Mouse (Mus musculus) adrenal gland, postnatal 4 days (tissue): ENCODE measurements around the gene Uchl4. TPM values are rescaled to one million over a fixed set of nuclear protein-coding genes. Genes with fewer than 3 reads are reported as not detected.

Source experiments
- DNase-seq, 2 experiments: peaks; one replicate each; pipeline ENCODE4 v3.0.0; 2021 to 2022; ENCODE audit warnings: low spot score in 2 of 2, mixed read lengths in 2 of 2
- microRNA-seq: library from miRNA; unstranded; fragments of <30 nt; microRNA quantifications from one replicate; pipeline ENCODE4 v1.2.0, GENCODE M21; 2021
- total RNA-seq, 2 experiments: library from RNA; stranded (reverse); gene quantifications; 2 replicates each; pipeline ENCODE4 v1.2.3; 2021

Gene Uchl4
- total RNA-seq, 2 experiments from 2014 or later = 2.0 to 2.6 TPM

GRCm38 (mm10) chr9:64272611-64273010 lies 37.6 kb downstream of the Uchl4 start:
- no peak for DNase-seq

GRCm38 (mm10) chr9:64273757-64274156 lies 38.8 kb downstream of the Uchl4 start:
- DNase-seq = no peak

DNA sequence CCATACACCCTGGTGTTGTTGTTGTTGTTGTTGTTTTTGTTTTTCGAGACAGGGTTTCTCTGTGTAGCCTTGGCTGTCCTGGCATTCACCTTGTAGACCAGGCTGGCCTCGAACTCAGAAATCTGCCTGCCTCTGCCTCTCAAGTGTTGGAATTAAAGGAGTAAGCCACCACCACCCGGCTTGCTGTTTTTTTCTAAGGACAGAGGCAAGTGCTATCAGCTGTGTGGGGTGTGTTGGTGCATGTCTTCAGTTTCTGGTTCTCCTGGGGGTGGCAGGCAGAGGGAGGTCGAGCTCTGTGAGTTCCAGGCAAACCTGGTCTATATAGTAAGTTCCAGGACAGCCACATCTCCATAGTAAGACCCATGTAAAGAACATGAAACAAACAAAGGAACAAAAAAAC lies 39.3 kb downstream of the Uchl4 start:
- DNase-seq = no peak

DNA sequence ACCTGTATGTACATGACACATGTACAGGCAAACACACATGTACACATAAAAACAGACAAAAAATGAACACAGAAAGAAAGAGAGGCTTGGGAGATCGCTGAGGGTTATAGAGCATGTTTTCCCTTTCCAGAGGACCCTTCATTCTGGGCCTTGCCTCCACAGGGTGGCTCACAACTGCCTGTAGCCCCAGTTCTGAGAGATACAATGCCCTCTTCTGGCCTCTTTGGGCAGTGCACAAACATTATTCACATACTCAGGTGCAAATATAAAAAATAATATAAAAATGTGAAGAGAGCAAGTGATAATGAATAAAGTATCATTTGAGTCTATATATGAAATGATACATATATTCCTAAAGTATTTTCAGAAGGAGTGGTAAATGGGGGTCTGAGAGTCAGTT lies 39.9 kb downstream of the Uchl4 start:
- no peak for DNase-seq

- DNase-seq = peak; percentile 11 to 45
Measured at GRCm38 (mm10) chr9:64277706-64278105, 42.7 kb downstream of the Uchl4 start.

GRCm38 (mm10) chr9:64278665-64279310 lies 43.8 kb downstream of the Uchl4 start:
- no peak for DNase-seq

- DNase-seq = peak; percentile 79 to 92
Measured at GRCm38 (mm10) chr9:64281105-64281780, 46.2 kb downstream of the Uchl4 start, which contains the start of gene Tipin. Tipin (plus strand) TSS chr9:64281581.

DNA sequence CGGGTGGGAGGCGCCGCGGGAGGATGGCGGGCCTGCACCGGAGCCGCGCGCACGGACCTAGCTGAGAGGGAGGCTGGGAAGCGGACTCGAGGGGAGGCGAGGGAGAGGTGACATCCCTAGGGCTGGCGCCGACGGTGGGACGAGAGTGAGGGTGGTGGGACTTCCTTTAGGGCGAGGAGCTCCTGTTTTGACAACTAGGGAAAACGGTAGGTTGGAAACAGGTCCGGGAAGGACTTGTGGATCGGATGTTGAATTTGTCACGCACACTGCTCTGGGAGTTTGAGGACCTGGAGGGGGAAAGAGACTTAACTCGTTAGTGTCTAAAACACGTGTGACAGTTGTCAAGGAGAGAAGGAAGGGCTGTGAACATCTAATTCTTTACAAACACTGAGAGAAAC lies 46.8 kb downstream of the Uchl4 start:
- DNase-seq = no peak

- no peak for DNase-seq
Measured at GRCm38 (mm10) chr9:64282404-64282987, 47.5 kb downstream of the Uchl4 start.

Small RNAs within 50 kb of the gene (microRNA-seq; reads per million reads assigned to microRNA genes)
- gene Gm24106 = not detected

Other genes starting within 250 kb of the Uchl4 start
- 10 to 100 TPM; 28.8 to 32.9 TPM for gene Smad6, start 213.1 kb upstream of the Uchl4 start, total RNA-seq
- 1 to 10 TPM in 1 of 2 experiments, under 1 TPM in 1; 0.87 to 1.1 TPM for gene Lctl, start 118.1 kb upstream of the Uchl4 start, total RNA-seq
- gene Zwilch, start 62.1 kb upstream of the Uchl4 start, total RNA-seq = 10 to 100 TPM; 19.2 to 19.9 TPM
- 1,000 to 10,000 TPM; 1,230 to 1,246 TPM for gene Rpl4, start 61.8 kb upstream of the Uchl4 start, total RNA-seq
- 10 to 100 TPM; 21.6 to 21.8 TPM for gene Snapc5, start 55.9 kb upstream of the Uchl4 start, total RNA-seq
- 10 to 100 TPM; 49.4 to 54.3 TPM for gene Map2k1, start 18.4 kb downstream of the Uchl4 start, total RNA-seq
- 10 to 100 TPM; 64.0 to 66.3 TPM for gene Tipin, start 46.4 kb downstream of the Uchl4 start, total RNA-seq
- gene Dis3l, start 106.1 kb downstream of the Uchl4 start, total RNA-seq = 10 to 100 TPM; 18.3 to 20.3 TPM
- 1 to 10 TPM; 5.8 to 6.4 TPM for gene Megf11, start 150.4 kb downstream of the Uchl4 start, total RNA-seq